Mouse (Mus musculus) monocyte, adult 5-6 weeks (primary cell): Measurements from ENCODE around the gene Bcat2. TPM values are rescaled to one million over a fixed set of nuclear protein-coding genes. Genes with fewer than 3 reads are reported as not detected.
"Not testable (repeated sequence)": the region's sequence is repeated elsewhere in the genome, so short reads cannot be mapped to it uniquely, and the experiment has no call there.

Experiments used
- ATAC-seq: fragments of 153-309, 156-312 bp; replicated peaks from 2 replicates; pipeline ENCODE4 v1.8.0; 2017; ENCODE audit warnings: mild to moderate bottlenecking; ENCODE audit not compliant: low TSS enrichment, insufficient number of reproducible peaks, severe bottlenecking, poor library complexity, low FRiP score
- total RNA-seq: library from RNA; stranded (forward); fragments of 200-1000, 200-491, 200-594 nt; gene quantifications from 3 replicates; pipeline ENCODE4 v1.2.3, GENCODE M21; 2017

Bcat2 gene
- 5.1 to 21.4 TPM (median 11.9 TPM) in 3 replicates for total RNA-seq

GRCm38 (mm10) chr7:45570103-45570741 lies at the start of gene Bcat2:
TSS of gene Bcat2 (plus strand) at chr7:45570153.
- ATAC-seq: peak; percentile 61

DNA sequence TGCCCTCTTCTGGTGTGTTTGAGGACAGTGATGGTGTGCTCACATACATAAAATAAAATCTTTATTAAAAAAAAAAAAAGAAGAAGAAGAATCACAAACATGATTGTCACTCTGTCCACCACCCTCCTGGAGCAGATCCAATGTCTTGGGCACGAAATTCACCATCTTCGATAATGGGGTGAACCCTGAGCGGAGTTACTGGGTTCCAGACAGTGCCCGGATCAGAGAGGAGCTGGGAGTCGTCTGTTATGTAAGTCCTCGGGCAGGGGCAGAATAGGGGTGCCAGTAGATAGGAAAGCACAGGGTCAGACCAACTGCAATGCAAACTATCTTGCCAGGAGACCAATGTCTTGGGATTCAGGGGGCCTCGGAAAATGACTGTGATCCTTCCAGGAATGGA lies 49.3 kb upstream of the Bcat2 start:
- no peak for ATAC-seq

DNA sequence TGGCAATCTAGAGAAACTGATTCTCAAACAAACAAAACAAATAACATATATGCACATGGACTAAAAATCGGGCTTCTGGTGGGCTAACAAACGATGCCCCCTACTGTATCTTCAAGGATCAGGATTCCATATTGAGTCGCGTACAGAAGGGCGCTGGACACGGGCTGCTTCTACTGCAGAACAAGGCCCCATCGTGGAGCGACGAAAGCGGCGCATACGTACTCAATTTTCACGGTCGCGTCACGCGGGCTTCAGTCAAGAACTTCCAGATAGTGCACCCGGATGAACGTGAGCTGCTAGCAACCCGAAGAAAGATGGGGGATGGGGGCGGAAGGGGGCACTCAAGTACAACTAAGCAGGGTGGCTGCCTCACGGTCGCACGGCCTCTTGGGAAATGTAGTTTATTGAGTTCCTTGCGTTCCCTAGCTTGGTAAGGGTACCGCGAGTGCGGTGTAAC lies 48.2 kb upstream of the Bcat2 start:
- peak; percentile 75 for ATAC-seq

- no peak for ATAC-seq
These were observed 47.7 kb upstream of the Bcat2 start for GRCm38 (mm10) chr7:45522194-45522752.

GRCm38 (mm10) chr7:45522957-45523676 lies 46.8 kb upstream of the Bcat2 start:
- ATAC-seq: no peak

DNA sequence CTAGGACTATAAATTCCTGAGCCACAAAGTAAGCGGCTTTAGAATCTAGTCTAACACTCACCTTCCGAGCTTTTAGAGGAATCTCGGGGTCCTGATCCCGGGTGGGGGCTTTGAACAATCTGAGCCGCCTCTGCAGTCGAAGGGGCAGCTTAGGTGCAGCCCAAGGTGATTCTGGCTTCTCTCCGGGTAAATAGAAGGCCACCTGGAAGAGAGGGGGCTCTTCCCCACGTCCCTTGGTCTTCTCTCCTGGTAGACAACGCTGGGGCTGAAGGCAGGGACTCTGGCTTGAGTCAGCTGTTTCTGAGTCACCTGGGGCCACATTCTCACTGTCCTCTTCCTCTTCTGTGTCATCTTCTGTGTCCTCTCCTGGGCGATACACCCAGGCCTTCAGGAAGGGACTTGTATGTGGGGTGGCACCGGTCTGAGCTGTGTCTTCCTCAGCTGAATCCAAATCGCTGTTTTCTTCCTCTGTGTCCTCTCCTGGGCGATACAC lies 46.2 kb upstream of the Bcat2 start:
- ATAC-seq: no peak

DNA sequence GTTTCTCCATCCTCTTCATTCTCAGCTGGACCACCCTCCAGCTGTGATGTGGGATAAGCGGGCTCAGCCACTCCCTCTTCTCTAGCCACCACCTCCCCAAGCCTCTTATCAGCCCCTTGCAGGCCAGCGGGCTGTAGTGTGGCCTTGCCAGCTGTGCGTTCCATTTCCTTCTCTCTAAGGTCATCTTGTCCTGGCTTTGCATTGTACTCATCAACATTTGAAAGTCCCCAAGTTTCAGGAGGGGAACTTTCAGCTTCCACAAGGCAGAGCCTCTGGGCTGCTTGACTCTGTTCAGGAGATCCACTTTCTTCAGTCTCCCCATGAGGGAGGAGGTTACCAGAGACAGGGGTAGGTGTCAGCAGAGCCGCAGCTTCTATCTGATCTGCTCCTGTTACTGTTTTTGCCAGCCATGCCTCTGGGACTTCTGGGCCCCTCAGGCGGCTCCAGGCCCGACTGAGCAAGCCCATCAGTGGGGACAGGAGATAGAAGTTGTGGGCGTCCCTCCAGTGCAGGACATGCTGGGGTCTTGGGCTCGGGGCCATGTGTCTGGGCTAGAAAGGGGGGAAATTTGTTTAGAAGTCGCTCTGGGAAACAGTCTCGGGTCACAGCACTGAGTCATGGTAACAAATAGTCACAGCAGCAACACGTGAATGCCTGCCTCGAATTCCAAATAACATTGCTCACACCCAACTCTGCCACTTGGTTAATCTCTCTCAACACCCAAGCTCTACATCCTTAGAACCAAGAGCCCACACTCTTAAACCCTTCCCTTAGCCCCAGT lies 44.9 kb upstream of the Bcat2 start:
- ATAC-seq: no peak

GRCm38 (mm10) chr7:45525809-45526473 lies 44.0 kb upstream of the Bcat2 start, which contains the start of the genes Ppp1r15a and Plekha4:
TSS of gene Ppp1r15a (minus strand) at chr7:45526268.
TSS of gene Plekha4 (plus strand) at chr7:45526330.
- ATAC-seq: peak; percentile 93

DNA sequence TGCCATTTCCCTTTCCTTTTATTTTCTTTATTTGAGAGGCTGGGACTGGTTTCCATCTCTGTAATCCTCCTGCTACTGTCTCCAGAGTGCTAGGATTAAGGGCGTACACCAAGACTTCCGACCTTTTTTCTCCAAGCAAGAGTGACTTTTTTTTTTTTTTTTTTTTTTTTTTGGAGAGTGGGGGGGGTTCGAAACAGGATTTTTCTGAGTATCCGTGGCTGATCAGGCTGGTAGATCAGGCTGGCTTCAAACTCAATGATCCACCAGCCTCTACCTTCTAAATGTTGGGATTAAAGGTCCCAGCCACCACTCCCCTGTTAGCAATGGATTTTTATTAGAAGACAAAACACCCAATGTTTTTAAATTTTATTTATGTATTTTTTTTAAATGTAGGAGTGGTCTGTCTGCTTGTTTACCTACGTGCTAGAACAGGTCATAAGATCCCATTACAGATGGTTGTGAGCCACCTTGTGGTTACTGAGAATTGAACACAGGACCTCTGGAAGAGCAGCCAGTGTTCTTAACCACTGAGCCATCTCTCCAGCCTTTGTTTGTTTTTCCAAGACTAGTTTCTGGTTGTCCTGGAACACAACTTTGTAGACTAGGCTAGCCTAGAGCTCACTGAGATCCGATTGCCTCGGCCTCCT lies 43.4 kb upstream of the Bcat2 start:
- no peak for ATAC-seq

DNA sequence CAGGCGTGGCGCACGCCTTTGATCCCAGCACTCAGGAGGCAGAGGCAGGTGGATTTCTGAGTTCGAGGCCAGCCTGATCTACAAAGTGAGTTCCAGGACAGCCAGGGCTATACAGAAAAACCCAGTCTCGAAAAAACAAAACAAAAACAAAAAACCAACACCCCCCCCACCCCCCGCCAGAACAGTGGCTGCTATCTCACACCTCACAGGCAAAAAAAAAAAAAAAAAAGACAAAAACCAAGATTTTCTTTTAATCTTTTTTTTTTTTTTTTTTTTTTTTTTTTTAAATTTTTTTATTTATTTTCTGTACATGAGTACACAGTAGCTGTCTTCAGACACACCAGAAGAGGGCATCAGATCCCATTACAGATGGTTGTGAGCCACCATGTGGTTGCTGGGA lies 42.8 kb upstream of the Bcat2 start:
- not testable (repeated sequence) for ATAC-seq

DNA sequence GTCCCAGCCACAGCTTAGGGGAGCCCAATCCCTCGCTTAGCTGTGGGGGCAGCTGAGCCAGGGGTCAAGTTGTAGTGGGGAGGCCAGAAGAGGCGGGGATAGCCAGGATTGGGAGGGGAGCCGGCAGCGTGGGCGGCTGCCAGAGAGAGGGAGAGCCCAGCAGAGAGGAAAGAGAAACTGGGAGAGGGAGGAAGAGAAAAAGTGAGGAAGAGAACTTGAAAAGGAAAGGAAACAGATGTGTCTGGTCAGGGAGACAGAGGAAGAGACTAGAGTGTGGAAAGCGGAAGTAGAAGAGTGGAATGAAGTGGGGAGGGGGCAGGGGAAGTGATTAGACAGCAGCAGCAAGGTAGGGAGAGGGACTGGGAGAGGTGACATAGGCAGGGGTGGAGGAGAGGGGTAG lies 40.5 kb upstream of the Bcat2 start:
- no peak for ATAC-seq

- ATAC-seq: no peak
These were observed 39.3 kb upstream of the Bcat2 start for GRCm38 (mm10) chr7:45530643-45531042.

DNA sequence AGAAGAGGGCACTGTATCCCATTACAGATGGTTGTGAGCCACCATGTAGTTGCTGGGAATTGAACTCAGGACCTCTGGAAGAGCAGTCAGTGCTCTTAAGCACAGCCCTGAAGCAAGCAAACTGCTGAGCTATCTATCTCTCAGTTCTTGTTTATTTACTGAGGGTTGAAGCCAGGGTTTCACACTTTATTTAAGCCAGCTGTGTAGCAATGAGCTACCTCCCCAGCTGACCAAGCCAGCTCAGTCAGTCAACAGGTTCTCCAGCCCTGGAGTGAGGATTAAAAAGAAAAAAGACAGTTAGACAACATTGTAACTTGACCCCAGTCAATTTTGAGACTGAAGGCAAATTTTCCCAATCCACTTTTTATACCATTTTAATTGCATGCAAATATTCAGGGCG lies 34.3 kb upstream of the Bcat2 start:
- ATAC-seq: no peak

GRCm38 (mm10) chr7:45537602-45538001 lies 32.4 kb upstream of the Bcat2 start:
- ATAC-seq: no peak

- ATAC-seq: peak; percentile 64; the same call in 1 of the 2 replicates
These were observed 31.6 kb upstream of the Bcat2 start for GRCm38 (mm10) chr7:45538163-45539041.

- no peak for ATAC-seq
These were observed 30.9 kb upstream of the Bcat2 start for GRCm38 (mm10) chr7:45539095-45539494.

DNA sequence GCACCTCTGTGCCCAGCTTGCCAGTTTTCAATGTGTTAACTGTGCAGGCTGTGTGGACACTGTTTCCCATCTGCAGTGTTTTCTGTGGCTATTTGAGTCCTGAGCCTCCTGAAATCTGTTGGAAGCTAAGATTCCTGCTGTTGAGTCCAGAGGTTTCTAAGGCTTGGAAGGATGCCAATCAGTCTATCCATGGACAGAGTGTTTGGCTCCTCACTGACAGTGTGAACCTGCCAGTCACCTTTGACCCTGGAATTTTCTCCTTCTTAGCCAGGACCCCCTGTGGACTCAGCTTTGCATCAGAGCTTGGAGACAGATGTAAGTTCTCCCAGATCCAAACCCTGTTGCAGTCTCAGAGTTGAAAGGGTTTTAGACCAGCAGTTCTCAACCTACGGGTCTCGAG lies 29.7 kb upstream of the Bcat2 start:
- no peak for ATAC-seq
